Mouse (Mus musculus): ENCODE measurements around the gene Glb1l3.
"Not testable (repeated sequence)": the region's sequence is repeated elsewhere in the genome, so short reads cannot be mapped to it uniquely, and the experiment has no call there.

Glb1l3 gene

GRCm38 (mm10) chr9:26860751-26861150 is at the start of gene Glb1l3:
Gene Glb1l3, minus strand, starts transcription at chr9:26860890.
- DNase-seq (ENCODE audit: low read depth, low spot score), result no peak

- DNase-seq (ENCODE audit: low read depth, low spot score), result not testable (repeated sequence)
Measured at GRCm38 (mm10) chr9:26869856-26870255, 9.2 kb upstream of the Glb1l3 start.

- DNase-seq (ENCODE audit: low read depth, low spot score), result no peak
Measured at GRCm38 (mm10) chr9:26831089-26831488, 29.6 kb downstream of the Glb1l3 start.

- no peak for DNase-seq (ENCODE audit: low read depth, low spot score)
Measured at GRCm38 (mm10) chr9:26819942-26820341, 40.7 kb downstream of the Glb1l3 start.

- DNase-seq (ENCODE audit: low read depth, low spot score), result no peak
Measured at GRCm38 (mm10) chr9:26808735-26809134, 52.0 kb downstream of the Glb1l3 start.

GRCm38 (mm10) chr9:26805935-26806666 is 54.6 kb downstream of the Glb1l3 start, which contains the start of gene Glb1l2:
Gene Glb1l2, minus strand, starts transcription at chr9:26806468.
- no peak for DNase-seq (ENCODE audit: low read depth, low spot score)

GRCm38 (mm10) chr9:26804321-26804720 is 56.4 kb downstream of the Glb1l3 start:
- no peak for DNase-seq (ENCODE audit: low read depth, low spot score)

- DNase-seq (ENCODE audit: low read depth, low spot score), result no peak
Measured at GRCm38 (mm10) chr9:26800357-26800756, 60.3 kb downstream of the Glb1l3 start.

- DNase-seq (ENCODE audit: low read depth, low spot score), result no peak
Measured at GRCm38 (mm10) chr9:26798731-26799130, 62.0 kb downstream of the Glb1l3 start.

GRCm38 (mm10) chr9:26798205-26798604 is 62.5 kb downstream of the Glb1l3 start:
- DNase-seq (ENCODE audit: low read depth, low spot score), result no peak

- no peak for DNase-seq (ENCODE audit: low read depth, low spot score)
Measured at GRCm38 (mm10) chr9:26792829-26793228, 67.9 kb downstream of the Glb1l3 start.

GRCm38 (mm10) chr9:26783414-26783975 is 77.2 kb downstream of the Glb1l3 start:
- peak; percentile 43 for DNase-seq (ENCODE audit: low read depth, low spot score)

GRCm38 (mm10) chr9:26778421-26778820 is 82.3 kb downstream of the Glb1l3 start:
- DNase-seq (ENCODE audit: low read depth, low spot score), result no peak

GRCm38 (mm10) chr9:26776122-26776902 is 84.4 kb downstream of the Glb1l3 start:
- DNase-seq (ENCODE audit: low read depth, low spot score), result peak; percentile 66

- DNase-seq (ENCODE audit: low read depth, low spot score), result no peak
Measured at GRCm38 (mm10) chr9:26775700-26776099, 85.0 kb downstream of the Glb1l3 start.

GRCm38 (mm10) chr9:26768181-26768580 is 92.5 kb downstream of the Glb1l3 start:
- no peak for DNase-seq (ENCODE audit: low read depth, low spot score)

Measured in A20 (cell line).